Mouse (Mus musculus) stomach, embryonic 14.5 days (tissue): Measurements from ENCODE around the gene Knl1. TPM values are rescaled to one million over a fixed set of nuclear protein-coding genes. Genes with fewer than 3 reads are reported as not detected.

ENCODE experiments used
- ATAC-seq: fragments of 200-750 bp; cut with Nextera tagmentation; 2 replicates; pipeline ENCODE4 v1.8.0; 2017; ENCODE audit warnings: low read depth, moderate TSS enrichment; ENCODE audit not compliant: insufficient number of reproducible peaks, insufficient read depth, low FRiP score
- H3K27ac ChIP-seq: fragments of 300-500 bp; sonication (generic); 2 replicates; pipeline ENCODE4 v1.5.1; 2014; ENCODE audit warnings: mild to moderate bottlenecking, low read length, moderate library complexity, mixed read lengths
- H3K27me3 ChIP-seq: fragments of 300-500 bp; sonication (generic); 2 replicates; pipeline ENCODE4 v1.6.1; 2014; ENCODE audit warnings: low read length, control low read depth, mixed read lengths; ENCODE audit not compliant: control insufficient read depth, insufficient read depth
- H3K36me3 ChIP-seq: fragments of 300-500 bp; sonication (generic); 2 replicates; pipeline ENCODE4 v1.6.1; 2014; ENCODE audit warnings: mild to moderate bottlenecking, control low read depth, low read length, moderate library complexity, mixed read lengths; ENCODE audit not compliant: control insufficient read depth, insufficient read depth
- H3K4me1 ChIP-seq: fragments of 300-500 bp; sonication (generic); 2 replicates; pipeline ENCODE4 v1.6.1; 2014; ENCODE audit warnings: low read length, control low read depth, mixed read lengths; ENCODE audit not compliant: control insufficient read depth, insufficient read depth
- H3K4me2 ChIP-seq: fragments of 300-500 bp; sonication (generic); replicated peaks from 2 replicates; pipeline ENCODE4 v1.6.1; 2014; ENCODE audit warnings: low read depth, low read length, control low read depth
- H3K4me3 ChIP-seq: fragments of 300-500 bp; sonication (generic); 2 replicates; pipeline ENCODE4 v1.5.1; 2014; ENCODE audit warnings: low read depth, low read length, control low read depth
- H3K9ac ChIP-seq: fragments of 300-500 bp; sonication (generic); replicated peaks from 2 replicates; pipeline ENCODE4 v1.6.1; 2014; ENCODE audit warnings: low read depth, mild to moderate bottlenecking, control low read depth, low read length, moderate library complexity, mixed read lengths
- H3K9me3 ChIP-seq: fragments of 300-500 bp; sonication (generic); 2 replicates; pipeline ENCODE4 v1.6.1; 2016; ENCODE audit warnings: low read depth, low read length, control low read depth; ENCODE audit not compliant: control insufficient read depth
- WGBS: fragments of 180-500 bp; shearing (Covaris S2); extraction: QIAGEN DNeasy Blood & Tissue Kit; methylation state at CpG from one replicate; pipeline ENCODE4 v1.1.7; 2014; 5-methylcytosine and 5-hydroxymethylcytosine counted together
- polyA plus RNA-seq: library from polyadenylated mRNA; unstranded; fragments of >200 nt; fragmentation: Nextera tagmentation; extraction: Ambion mirVana; gene quantifications from 2 replicates; pipeline ENCODE4 v1.2.1, GENCODE M21; 2014

Gene Knl1
- polyA plus RNA-seq, 1 experiment from 2014 or later, result 47.6 TPM

DNA sequence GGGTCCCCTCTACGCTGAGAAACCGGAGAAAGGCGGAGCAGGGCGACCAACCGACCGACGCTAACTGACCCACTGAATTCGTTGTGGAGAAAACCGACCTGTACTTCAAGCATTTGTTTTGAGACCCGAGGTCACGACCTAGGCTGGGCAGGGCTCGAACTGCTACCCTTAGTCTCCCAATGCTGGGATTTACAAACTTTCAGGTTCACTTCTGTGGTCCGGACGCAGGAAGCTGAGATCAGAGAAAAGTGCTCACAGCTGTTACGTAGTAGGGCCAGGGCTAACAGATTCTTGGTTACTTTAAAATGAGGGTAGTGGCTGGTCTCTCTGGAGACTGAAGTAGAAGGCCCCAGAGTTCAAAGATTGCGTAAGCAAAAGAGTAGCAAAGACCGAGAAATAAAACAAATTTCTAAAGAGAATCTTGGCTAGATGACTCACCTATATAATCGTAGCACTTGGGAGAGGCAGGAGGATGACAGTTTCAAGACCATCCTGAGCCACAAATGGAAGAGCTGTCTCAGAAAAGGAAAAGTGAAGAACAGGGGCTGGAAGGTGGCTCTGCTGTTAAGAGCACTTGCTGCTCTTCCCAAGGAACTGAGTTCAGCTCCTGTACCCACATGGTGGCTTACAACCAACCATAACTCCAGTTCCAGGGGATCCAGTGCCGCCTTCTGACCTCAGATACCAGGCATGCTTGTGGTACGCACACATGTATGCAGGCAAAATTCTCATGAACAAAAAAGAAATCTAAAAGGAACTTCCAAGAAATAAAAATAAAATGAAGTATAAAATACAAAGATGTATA lies 66.4 kb downstream of the Knl1 start:
- Histone ChIP-seq H3K36me3 (0 out of 2 replicates have a peak, but pooled peaks cover 8% of the 10 kb centered on the region), H3K9ac (peak overlapping the region; percentile 43), H3K4me1 (peaks cover 5% of the 10 kb centered on the region; the same call in 1 of the 2 replicates), H3K27me3 (no peaks in the 10 kb centered on the region), H3K9me3 (no peaks in the 10 kb centered on the region), H3K4me2 (peak overlapping the region; percentile 82), H3K4me3 (peak overlapping the region; percentile 73), H3K27ac (peak overlapping the region; percentile 87; the same call in 1 of the 2 replicates)
- ATAC-seq, result no peak
- 12% methylated on average over 20 of the region's 20 CpGs for WGBS

DNA sequence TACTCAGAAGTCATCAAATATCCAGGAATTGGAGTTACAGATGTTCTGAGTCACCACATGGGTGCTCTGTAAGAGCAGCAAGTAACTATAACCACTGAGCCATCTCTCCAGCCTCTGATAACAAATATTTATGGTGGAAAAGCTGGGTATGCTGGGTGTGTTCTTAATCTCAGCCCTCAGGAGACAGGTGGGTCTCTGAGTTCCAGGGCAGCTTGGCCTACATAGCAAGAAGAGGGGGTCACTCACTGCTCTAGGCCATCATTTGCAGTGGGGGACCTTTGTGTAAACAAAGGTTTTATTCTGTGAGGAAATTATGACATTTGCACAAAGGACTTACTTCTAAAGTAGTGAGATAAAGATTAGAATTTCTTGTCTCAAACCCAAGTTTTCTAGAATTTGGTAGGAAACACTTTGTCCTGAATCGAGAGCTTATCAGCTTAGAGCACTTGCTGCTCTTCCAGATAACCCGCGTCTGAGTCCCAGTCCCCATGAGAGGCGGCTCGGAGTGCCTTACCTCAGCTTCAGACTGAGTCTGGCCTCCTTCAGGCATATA lies 89.5 kb downstream of the Knl1 start:
- Histone ChIP-seq H3K4me1 (no peaks in the 10 kb centered on the region), H3K9me3 (no peaks in the 10 kb centered on the region), H3K27me3 (no peaks in the 10 kb centered on the region), H3K9ac (no peak overlapping the region), H3K4me2 (no peak overlapping the region), H3K27ac (no peak overlapping the region), H3K4me3 (no peak overlapping the region), H3K36me3 (peaks cover 49% of the 10 kb centered on the region)
- WGBS, result 81% methylated on average over 5 of the region's 5 CpGs
- no peak for ATAC-seq

DNA sequence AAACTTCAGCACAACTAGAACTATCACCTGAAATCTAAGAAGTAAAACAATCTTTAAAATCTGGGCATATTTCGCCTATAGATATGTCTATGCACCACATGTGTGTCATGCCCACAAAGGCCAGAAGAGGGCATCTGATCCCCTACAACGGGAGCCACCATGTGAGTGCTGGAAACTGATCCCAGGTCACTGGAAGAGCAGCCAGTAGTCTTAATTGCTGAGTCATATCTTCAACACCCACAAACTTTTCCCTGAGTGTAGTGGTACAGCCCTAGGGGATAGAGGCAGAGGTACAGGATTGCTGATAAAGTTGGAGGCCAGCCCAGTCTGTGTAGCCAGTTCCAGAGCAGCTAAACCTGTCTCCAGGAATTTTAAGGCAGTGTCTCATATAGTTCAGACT lies 98.3 kb downstream of the Knl1 start:
- H3K9ac ChIP-seq, result no peak overlapping the region
- H3K27ac ChIP-seq, result no peak overlapping the region
- WGBS, result 89% methylated on average over 2 of the region's 2 CpGs
- peaks cover 4% of the 10 kb centered on the region; the same call in 1 of the 2 replicates for H3K9me3 ChIP-seq
- no peak overlapping the region for H3K4me2 ChIP-seq
- H3K27me3 ChIP-seq, result no peaks in the 10 kb centered on the region
- ATAC-seq, result no peak
- H3K4me3 ChIP-seq, result no peak overlapping the region
- H3K36me3 ChIP-seq, result peaks cover 57% of the 10 kb centered on the region
- no peaks in the 10 kb centered on the region for H3K4me1 ChIP-seq

DNA sequence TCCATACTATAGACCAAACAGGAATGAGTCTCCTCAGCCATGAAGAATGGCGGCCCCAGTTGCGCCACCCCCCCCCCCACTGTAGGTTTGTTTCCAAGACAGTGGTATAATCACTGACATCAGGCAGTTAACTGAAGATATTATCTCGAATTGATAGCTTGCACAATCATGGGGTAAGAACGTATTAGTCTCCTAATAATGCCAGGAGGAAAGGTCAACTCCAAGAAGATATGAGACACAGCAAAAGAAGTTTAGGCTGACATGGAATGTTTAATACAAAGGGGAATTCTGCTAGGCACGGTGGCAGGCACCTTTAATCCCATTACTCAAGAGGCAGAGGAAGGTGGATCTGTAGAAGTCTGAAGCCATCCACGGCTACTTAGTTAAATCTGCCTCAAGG lies 99.5 kb downstream of the Knl1 start:
- no peaks in the 10 kb centered on the region for H3K4me1 ChIP-seq
- ATAC-seq, result no peak
- H3K4me2 ChIP-seq, result no peak overlapping the region
- WGBS, result 86% methylated on average over 6 of the region's 6 CpGs
- no peak overlapping the region for H3K4me3 ChIP-seq
- H3K9ac ChIP-seq, result no peak overlapping the region
- H3K9me3 ChIP-seq, result peaks cover 4% of the 10 kb centered on the region; the same call in 1 of the 2 replicates
- no peak overlapping the region for H3K27ac ChIP-seq
- peaks cover 63% of the 10 kb centered on the region for H3K36me3 ChIP-seq
- no peaks in the 10 kb centered on the region for H3K27me3 ChIP-seq

DNA sequence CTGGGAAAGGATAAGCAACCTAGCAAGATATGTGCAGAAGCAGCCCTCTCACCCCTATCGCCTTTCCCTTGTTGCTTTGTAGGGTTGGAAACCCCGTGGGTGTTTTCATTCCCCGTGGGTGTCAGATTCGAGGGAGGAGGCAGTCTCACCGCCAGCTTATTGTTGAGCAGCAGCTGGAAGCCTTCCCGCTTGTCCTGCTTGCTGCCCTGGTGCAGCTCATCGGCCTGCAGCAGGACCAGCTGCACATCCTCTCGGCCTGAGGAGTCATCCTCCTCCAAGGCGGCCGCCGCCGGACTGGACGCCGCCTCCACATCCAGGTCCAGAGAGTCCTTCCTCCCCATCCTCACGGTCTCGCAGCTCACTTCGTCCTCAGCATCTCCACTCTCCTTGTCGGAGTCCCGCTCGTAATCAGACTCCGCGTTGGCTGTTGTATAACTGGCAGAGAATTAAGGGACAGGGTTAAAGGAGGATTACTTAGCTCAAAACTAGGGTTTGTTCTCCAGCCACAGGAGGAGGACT lies 100.3 kb downstream of the Knl1 start:
- no peak overlapping the region for H3K4me2 ChIP-seq
- 84% methylated on average over 22 of the region's 22 CpGs for WGBS
- no peaks in the 10 kb centered on the region for H3K4me1 ChIP-seq
- H3K9ac ChIP-seq, result no peak overlapping the region
- H3K27me3 ChIP-seq, result no peaks in the 10 kb centered on the region
- no peak overlapping the region for H3K4me3 ChIP-seq
- peaks cover 63% of the 10 kb centered on the region for H3K36me3 ChIP-seq
- peaks cover 4% of the 10 kb centered on the region; the same call in 1 of the 2 replicates for H3K9me3 ChIP-seq
- no peak for ATAC-seq
- H3K27ac ChIP-seq, result no peak overlapping the region

DNA sequence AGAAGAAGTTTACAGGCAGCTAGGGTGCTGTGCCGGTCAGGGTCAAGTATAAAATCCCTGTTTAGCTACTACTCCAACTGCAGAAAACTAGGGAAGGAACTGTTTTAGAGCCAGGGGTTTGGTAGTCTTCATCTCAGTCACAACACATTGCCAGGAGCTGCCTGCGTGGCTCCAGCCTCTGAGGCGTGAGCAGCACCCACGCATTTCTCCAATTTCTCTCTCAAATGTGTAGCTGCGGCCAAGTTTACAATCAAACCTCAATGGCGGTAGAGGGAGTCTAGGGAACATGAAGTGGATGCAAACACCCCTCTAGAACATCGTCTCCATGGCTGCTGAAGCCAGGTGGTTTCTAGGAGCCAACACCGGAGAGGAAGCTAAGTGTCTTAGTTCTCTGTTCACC lies 100.9 kb downstream of the Knl1 start:
- no peak overlapping the region for H3K27ac ChIP-seq
- ATAC-seq, result no peak
- peaks cover 61% of the 10 kb centered on the region for H3K36me3 ChIP-seq
- H3K4me3 ChIP-seq, result no peak overlapping the region
- H3K9me3 ChIP-seq, result peaks cover 4% of the 10 kb centered on the region; the same call in 1 of the 2 replicates
- H3K4me2 ChIP-seq, result no peak overlapping the region
- no peaks in the 10 kb centered on the region for H3K27me3 ChIP-seq
- WGBS, result 90% methylated on average over 8 of the region's 8 CpGs
- H3K9ac ChIP-seq, result no peak overlapping the region
- H3K4me1 ChIP-seq, result no peaks in the 10 kb centered on the region

DNA sequence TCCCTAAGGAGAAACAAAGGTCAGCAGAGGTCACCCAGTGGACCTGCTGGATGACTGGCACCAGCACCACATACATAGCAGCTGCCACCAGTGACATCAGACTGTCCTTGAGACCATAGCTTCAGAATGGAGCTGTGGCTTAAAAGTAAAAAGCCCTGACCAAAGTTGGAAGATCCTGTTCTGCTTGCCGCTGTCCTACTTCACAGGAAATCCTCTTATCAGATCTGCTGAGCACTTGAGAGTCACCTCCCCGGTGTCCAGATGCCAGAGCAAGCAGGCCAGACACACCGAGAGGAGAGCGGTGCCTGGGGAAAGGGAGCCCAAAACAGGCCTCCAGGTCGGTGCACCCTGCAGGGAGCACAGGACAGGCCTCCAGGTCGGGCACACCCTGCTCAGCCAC lies 105.3 kb downstream of the Knl1 start:
- no peak for ATAC-seq
- H3K27me3 ChIP-seq, result no peaks in the 10 kb centered on the region
- no peak overlapping the region for H3K27ac ChIP-seq
- H3K9me3 ChIP-seq, result no peaks in the 10 kb centered on the region
- H3K9ac ChIP-seq, result no peak overlapping the region
- no peak overlapping the region for H3K4me2 ChIP-seq
- H3K4me1 ChIP-seq, result peaks cover 9% of the 10 kb centered on the region
- H3K4me3 ChIP-seq, result no peak overlapping the region
- peaks cover 47% of the 10 kb centered on the region for H3K36me3 ChIP-seq
- WGBS, result 85% methylated on average over 6 of the region's 6 CpGs

DNA sequence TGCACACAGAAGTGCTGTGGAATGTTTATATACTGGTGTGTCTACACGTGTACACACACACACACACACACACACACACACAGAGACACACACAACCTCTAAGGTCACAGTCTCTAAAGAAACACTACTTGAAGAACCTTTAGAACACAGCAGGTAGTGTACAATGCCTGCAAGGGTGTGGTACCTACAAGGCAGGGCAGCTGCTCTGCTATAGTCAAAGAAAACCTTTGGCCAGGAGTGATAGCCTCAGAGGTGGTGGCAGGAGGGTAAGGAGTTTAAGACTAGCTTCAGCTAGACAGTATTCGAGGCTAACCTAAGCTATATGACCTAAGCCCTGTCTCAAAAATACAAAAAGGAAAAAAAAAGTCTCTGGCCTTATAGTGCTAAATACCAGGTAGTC lies 107.8 kb downstream of the Knl1 start:
- H3K36me3 ChIP-seq, result peaks cover 36% of the 10 kb centered on the region
- no peaks in the 10 kb centered on the region for H3K9me3 ChIP-seq
- H3K27me3 ChIP-seq, result no peaks in the 10 kb centered on the region
- H3K4me2 ChIP-seq, result no peak overlapping the region
- H3K9ac ChIP-seq, result no peak overlapping the region
- ATAC-seq, result no peak
- 80% methylated on average over 2 of the region's 2 CpGs for WGBS
- no peak overlapping the region for H3K4me3 ChIP-seq
- H3K4me1 ChIP-seq, result peaks cover 9% of the 10 kb centered on the region
- no peak overlapping the region for H3K27ac ChIP-seq
